Mouse (Mus musculus) v-Abl transformed pro-B cells (cell line): ENCODE measurements around the gene Kdm2a.

ENCODE experiments used
- in situ Hi-C, 2 experiments: fragments of 400-800 bp; cut with MboI; formaldehyde crosslinking; loops; one replicate each; pipeline ENCODE4 v1.15.1; 2025; ENCODE audit not compliant: unreplicated experiment in 2 of 2

The Kdm2a gene

GRCm38 (mm10) chr19:4397798-4398629 lies at the start of gene Kdm2a:
Gene Kdm2a, minus strand, starts transcription at chr19:4398285.
- in situ Hi-C loops: no loop called here

- in situ Hi-C loops: loop anchor here in 1 of 2 experiments (25.0 kb wide), 1 partner anchor 360 kb away; the partner anchor contains the start of genes Cabp2, Cdk2ap2 and Pitpnm1
Observed at GRCm38 (mm10) chr19:4447445-4447844, 49.4 kb upstream of the Kdm2a start.

- in situ Hi-C loops: loop anchor here in 1 of 2 experiments (25.0 kb wide), 1 partner anchor 360 kb away; the partner anchor contains the start of genes Cabp2, Cdk2ap2 and Pitpnm1
Observed at GRCm38 (mm10) chr19:4446661-4447420, 48.8 kb upstream of the Kdm2a start.

GRCm38 (mm10) chr19:4442408-4442807 lies 44.3 kb upstream of the Kdm2a start:
- in situ Hi-C loops: loop anchor here in 1 of 2 experiments (25.0 kb wide), 1 partner anchor 355 kb away; the partner anchor contains the start of genes Cabp2, Cdk2ap2 and Pitpnm1

GRCm38 (mm10) chr19:4441621-4442161 lies 43.6 kb upstream of the Kdm2a start:
- in situ Hi-C loops: loop anchor here in 1 of 2 experiments (25.0 kb wide), 1 partner anchor 354 kb away; the partner anchor contains the start of genes Cabp2, Cdk2ap2 and Pitpnm1

GRCm38 (mm10) chr19:4441090-4441591 lies 43.1 kb upstream of the Kdm2a start:
- in situ Hi-C loops: loop anchor here in 1 of 2 experiments (25.0 kb wide), 1 partner anchor 354 kb away; the partner anchor contains the start of genes Cabp2, Cdk2ap2 and Pitpnm1

- in situ Hi-C loops: loop anchor here in 1 of 2 experiments (25.0 kb wide), 1 partner anchor 353 kb away; the partner anchor contains the start of genes Cabp2, Cdk2ap2 and Pitpnm1
Observed at GRCm38 (mm10) chr19:4440222-4440621, 42.1 kb upstream of the Kdm2a start.

- in situ Hi-C loops: loop anchor here in 1 of 2 experiments (25.0 kb wide), 1 partner anchor 352 kb away; the partner anchor contains the start of genes Cabp2, Cdk2ap2 and Pitpnm1
Observed at GRCm38 (mm10) chr19:4439161-4439801, 41.2 kb upstream of the Kdm2a start, which contains the start of gene Rhod. Gene Rhod, minus strand, starts transcription at chr19:4439432.

GRCm38 (mm10) chr19:4438791-4439160 lies 40.7 kb upstream of the Kdm2a start:
- in situ Hi-C loops: loop anchor here in 1 of 2 experiments (25.0 kb wide), 1 partner anchor 351 kb away; the partner anchor contains the start of genes Cabp2, Cdk2ap2 and Pitpnm1

- in situ Hi-C loops: loop anchor here in 1 of 2 experiments (25.0 kb wide), 1 partner anchor 351 kb away; the partner anchor contains the start of genes Cabp2, Cdk2ap2 and Pitpnm1
Observed at GRCm38 (mm10) chr19:4437886-4438285, 39.8 kb upstream of the Kdm2a start.

- in situ Hi-C loops: loop anchor here in 1 of 2 experiments (25.0 kb wide), 1 partner anchor 349 kb away; the partner anchor contains the start of genes Cabp2, Cdk2ap2 and Pitpnm1
Observed at GRCm38 (mm10) chr19:4436254-4436653, 38.2 kb upstream of the Kdm2a start.

GRCm38 (mm10) chr19:4434999-4435398 lies 36.9 kb upstream of the Kdm2a start:
- in situ Hi-C loops: loop anchor here in 1 of 2 experiments (25.0 kb wide), 1 partner anchor 348 kb away; the partner anchor contains the start of genes Cabp2, Cdk2ap2 and Pitpnm1

GRCm38 (mm10) chr19:4433756-4434155 lies 35.7 kb upstream of the Kdm2a start:
- in situ Hi-C loops: loop anchor here in 1 of 2 experiments (25.0 kb wide), 1 partner anchor 346 kb away; the partner anchor contains the start of genes Cabp2, Cdk2ap2 and Pitpnm1

- in situ Hi-C loops: loop anchor here in 1 of 2 experiments (25.0 kb wide), 1 partner anchor 343 kb away; the partner anchor contains the start of genes Cabp2, Cdk2ap2 and Pitpnm1
Observed at GRCm38 (mm10) chr19:4430091-4430620, 32.1 kb upstream of the Kdm2a start.

GRCm38 (mm10) chr19:4425610-4426366 lies 27.7 kb upstream of the Kdm2a start:
- in situ Hi-C loops: loop anchor here in 1 of 2 experiments (25.0 kb wide), 1 partner anchor 338 kb away; the partner anchor contains the start of genes Cabp2, Cdk2ap2 and Pitpnm1

- in situ Hi-C loops: loop anchor here in 1 of 2 experiments (25.0 kb wide), 1 partner anchor 336 kb away; the partner anchor contains the start of genes Cabp2, Cdk2ap2 and Pitpnm1
Observed at GRCm38 (mm10) chr19:4423021-4423420, 24.9 kb upstream of the Kdm2a start.

GRCm38 (mm10) chr19:4422581-4422980 lies 24.5 kb upstream of the Kdm2a start:
- in situ Hi-C loops: loop anchor here in 1 of 2 experiments (25.0 kb wide), 1 partner anchor 335 kb away; the partner anchor contains the start of genes Cabp2, Cdk2ap2 and Pitpnm1
